Mouse (Mus musculus): ENCODE measurements at regions not wholly inside any gene's neighbourhood (a gene's known extent, or its start where the extent isn't known, plus 50 kb on each side); places are given as distances from the start of the nearest gene placed in this dataset.
A peak's percentile ranks its signal among the peaks of the same experiment; 100 is the strongest.

DNA sequence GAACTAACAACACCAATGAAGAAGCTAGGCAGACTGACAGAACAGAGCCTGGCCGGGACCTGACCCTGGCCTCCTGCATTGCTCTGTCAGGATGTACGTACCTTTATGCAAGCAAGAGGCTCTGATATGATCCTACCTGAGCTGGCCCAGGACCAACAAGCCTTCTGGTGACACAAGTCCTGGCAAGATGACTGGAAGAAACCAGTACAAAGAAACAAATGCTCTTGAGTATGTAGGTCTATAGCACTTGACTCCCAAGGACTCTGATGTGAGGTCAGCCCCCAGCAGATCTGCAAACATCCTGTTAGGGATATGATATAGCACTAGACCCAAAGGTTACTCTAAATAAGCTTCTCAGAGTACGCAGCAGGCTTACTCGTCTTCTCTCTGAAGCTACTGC lies 144.7 kb upstream of the Dyrk2 start:
- no peak for DNase-seq

DNA sequence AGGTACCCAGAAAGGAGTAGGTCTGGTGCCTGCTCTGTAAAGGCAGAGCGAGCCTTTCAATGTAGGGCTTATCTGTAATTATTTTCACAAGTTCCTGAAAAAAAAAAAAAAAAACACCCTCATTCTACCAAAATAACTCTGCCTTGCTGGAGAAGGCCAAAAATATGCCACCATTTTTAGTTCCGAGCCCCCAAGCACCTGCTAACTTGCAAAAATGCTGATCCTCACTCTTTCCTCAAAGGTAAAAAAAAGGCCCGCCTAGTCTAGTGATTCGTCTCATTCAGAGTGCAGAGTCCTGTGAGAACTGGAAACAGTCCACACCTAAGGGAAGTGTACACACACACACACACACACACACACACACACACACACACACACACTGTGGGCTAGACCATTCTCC lies 143.7 kb upstream of the Dyrk2 start:
- DNase-seq = no peak

DNA sequence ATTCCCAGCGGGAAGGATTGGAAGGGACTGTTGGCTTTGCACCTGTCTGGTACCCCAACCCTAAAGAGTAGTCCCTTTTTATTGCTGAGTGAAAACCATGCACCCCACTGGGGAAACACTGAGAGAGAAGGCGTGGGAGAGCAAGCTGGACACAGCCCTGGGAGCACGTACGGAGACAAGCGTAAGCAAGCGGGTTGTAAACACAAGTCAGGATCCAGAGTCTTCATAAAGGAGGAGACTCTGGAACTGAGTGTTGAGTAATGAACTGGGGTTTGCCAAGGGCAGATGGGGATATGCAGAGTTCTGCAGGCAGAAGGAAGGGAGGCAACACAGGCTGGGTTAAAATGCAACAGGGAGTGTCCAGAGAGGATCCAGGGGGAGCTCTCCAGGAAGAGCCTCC lies 141.5 kb upstream of the Dyrk2 start:
- DNase-seq = no peak

DNA sequence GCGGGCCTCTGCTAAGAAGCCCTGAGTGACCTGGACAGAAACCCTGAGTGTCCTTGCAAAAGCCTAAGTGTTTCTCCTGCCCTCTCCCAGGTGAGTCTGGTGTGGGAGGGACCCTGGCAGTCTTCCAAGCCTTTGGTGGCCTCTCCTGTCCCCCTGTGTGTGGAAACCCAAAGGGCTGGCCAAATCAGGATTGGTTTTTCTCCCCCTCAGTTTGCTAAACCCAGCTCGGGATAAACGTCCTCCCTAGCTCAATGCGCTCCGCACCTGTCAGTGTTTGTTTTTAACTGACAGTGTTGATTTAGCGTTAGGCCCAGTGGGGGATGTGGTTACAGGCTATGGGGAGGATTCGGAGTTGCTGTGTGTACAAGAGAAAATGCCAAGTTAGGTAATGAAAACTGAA lies 140.9 kb upstream of the Dyrk2 start:
- no peak for DNase-seq

DNA sequence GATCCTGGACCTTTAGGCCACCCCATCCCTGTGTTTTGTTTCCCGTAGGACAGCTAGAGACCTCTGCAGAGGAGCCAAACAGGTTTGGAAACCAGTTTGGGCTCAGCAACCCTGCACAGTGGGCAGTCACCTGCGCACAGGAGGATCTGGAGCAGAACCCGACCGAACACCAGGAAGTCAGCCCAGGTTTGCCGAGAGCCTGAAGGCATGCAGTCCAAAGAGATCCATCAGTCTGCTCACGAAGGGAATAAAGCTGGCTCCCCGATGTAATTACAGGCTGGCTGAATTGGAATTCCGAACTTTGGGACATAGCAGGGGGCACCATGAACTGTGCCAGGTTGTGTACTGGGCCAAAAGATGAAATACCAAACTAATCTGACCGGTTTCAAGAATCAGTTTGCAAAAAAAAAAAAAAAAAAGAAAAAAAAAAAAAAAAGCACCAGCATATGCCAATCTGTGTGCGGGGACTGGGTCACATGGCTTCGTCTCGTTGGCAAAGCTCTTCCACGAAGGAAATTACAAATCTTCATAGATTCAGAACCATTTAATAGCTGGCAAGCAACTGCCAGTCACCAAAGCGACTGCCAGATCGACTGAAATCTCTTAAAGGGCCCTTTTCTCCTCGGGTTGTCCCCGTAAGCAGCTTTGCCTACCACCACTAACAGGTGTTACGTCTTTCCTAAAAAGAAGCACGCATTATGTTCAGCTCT lies 137.0 kb upstream of the Dyrk2 start:
- no peak for DNase-seq

DNA sequence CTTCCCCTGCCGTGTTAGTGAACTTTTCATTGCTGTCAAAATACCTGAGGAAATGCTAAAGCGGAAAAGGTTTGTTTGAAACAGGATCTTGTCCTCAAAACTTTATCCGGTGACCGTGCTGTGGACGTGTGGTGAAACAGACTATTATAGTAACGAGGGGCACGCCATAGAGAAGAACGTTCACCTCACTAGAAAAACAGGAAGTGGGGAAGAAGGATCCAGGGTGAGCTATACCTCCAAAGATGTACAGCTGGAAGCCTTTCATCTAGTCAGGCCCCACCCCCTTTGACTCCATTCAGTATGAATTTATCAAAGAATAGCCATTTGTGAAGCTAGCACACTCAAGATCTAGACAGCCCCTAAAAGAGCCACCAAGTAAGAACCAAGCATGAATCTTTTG lies 135.5 kb upstream of the Dyrk2 start:
- DNase-seq = no peak

DNA sequence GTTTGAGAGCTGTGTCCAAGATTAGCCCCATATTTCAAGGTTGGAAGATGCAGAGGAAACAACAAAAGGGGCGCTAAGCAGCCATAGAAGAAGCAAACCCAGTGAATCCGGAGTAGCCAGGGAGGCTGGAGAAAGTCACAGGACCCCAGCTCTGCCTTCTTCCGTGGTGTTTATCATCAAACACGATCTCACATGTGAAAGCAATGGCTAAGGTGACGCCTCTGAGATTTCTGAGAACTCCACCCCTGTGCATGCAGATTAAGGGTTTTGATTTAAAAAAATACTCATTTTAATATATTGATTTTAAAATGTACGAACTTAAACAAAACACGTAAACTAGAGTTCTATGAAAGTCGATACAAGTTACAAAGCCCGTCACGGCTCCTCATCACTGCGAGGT lies 134.4 kb upstream of the Dyrk2 start:
- no peak for DNase-seq

DNA sequence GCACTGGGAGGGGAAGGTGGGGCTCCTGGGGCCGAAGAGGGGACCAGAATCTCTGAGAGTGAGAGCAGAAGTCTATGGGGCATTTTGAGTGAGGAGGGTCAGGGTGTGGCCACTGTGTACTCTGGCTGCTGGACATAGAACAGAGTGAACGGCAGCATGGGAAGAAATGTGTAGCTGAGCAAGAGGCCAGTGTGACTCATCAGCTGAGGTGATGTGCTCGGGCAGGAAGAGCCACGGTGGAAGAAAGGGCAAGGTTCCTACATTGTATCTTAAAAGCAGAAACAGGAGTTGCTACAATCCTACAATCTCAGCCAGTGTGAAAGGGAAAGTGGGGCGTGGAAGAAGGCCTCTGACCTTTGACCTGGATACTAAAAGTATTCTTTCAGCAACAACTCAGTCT lies 133.8 kb upstream of the Dyrk2 start:
- no peak for DNase-seq

DNA sequence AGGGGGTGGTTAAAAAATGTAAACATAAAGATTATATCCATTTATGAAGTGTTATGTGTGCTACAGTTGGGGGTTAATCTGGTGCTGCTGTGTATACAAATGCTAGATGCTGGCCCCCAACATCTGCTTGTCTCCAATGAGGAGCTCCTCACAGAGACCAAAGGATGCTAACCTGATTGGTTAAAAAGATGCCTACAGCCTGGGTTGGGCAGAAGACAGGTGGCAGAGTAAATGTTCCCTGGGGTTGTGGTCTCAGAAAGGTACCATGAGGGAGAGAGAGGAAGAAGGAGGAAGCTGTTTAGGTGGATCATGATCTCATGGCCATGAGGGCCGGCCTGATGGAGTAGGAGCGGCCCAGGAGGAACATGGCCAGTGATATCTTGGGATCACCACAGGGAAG lies 133.0 kb upstream of the Dyrk2 start:
- no peak for DNase-seq

DNA sequence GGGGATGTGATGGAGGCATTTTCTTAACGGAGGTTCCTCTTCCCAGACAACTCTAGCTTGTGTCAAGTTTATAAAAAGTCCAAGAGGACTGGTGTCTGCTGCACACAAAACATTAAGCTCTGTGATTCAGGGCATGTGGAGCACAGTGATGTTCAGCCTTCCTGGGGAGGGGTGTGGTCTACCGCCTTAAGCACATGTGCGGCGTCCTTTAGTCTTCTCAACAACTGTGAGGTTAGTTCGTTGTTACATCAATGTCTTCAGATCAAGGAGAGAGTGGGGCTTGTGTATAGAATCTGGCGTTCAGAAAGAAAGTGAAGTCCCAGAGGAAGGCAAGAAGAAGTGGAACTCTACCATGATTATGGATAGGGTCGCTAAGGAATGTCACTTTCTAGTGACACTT lies 131.9 kb upstream of the Dyrk2 start:
- no peak for DNase-seq

DNA sequence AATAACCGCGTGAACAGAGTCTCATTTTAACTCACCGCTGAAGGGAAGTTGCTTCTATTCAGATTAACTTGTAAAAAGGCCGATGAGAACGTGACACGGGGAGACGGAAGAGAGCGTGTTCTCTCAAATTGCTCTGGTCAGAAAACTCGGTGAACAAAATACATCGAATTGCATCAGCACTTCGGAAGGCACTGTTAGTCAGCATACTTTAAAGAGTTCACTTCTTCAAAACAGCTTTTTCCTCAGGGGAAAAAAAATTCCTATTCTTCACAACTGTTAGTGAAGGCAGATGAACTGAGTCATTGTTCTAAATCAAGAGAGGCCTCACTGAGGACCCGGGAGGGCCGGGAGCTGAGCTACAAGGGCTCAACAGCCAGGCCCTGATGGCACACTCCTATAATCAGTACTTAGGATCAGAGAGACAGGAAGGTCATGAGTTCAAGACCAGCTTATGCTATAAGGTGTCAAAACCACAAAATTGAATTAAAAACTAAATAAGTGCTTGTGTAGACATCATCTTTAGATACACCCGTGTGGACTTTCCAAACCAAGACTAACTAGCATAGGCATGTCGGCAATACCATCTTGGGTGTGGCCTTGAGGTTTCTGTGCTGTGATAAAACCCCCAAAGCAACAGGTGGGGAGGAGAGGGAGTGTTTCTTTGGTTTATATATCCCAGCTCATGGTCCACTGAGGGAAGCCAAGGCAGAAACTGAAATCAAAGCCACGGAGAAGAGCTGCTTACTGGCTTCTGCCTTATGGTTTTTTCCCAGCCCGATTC lies 131.2 kb upstream of the Dyrk2 start:
- DNase-seq = no peak

DNA sequence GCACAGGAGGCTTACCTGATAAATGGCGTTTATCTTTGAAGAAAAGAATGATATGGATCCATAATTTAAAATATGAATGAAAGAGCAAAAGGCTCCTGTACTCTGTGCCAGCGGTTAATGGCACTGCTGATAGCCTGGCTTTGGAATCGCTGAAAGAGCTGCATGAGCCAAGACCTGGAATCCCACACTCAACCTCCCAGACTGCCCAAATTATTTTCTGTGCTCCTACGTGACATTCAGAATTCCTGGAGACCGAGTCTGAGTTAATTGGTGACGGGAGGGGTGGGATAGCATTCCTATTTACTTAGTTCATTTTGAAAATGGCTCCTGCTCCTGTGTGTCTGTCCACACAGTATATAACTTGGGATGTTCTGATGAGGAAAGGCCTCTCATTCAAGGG lies 129.0 kb upstream of the Dyrk2 start:
- DNase-seq = no peak

DNA sequence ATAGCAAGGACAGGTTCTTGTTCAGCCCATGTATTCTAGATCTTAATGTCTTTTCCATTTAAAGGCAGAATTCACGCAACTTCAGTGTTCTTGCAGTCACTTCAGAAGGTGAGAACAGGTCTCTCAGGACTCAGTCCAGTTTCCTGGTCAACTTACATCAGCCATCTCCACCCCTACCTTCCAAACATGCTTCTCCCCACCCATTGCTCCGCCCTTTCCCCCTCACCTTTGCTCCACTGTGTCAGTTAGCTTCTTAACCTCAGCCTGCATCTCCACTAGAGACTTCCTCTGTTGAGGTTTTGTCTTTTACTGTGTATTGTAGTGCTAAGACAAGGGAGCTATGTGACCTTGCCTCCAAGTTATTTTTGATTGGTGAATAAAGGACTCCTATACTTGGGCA lies 127.0 kb upstream of the Dyrk2 start:
- no peak for DNase-seq

DNA sequence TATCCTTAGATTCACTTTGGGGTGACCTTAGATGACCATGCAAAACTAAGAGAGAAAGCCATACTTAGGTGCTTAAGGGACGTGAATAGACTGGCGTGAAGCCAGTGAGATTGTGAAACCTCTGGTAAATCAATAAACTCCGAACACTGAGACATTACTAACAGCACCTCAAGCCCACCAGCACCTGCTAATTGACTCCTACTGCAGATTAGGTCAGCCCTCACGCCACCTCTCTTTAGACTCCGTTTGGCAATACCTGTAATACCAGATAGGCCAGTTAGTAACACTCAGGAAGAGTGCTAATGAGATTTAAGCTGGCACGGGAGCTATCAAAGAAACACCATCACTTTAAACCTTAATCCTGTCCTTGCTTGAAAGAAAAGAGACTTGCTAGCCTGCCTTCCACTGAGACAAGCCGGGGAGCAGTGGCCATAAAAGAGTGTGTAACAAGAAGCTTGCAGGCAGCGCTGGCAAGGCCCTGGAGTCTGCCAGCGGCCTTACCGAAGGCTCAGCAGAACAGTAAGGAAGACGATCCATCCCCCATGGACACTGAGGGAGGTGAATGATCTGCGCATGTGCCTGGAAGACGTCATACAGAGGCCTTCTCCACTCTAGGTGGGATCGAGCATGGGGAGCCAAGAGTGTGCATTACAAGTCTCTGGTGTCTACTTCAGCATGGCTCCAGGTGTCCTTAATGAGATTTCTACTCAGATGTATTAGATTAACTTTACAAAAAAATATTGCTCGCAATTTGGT lies 124.0 kb upstream of the Dyrk2 start:
- DNase-seq = no peak

DNA sequence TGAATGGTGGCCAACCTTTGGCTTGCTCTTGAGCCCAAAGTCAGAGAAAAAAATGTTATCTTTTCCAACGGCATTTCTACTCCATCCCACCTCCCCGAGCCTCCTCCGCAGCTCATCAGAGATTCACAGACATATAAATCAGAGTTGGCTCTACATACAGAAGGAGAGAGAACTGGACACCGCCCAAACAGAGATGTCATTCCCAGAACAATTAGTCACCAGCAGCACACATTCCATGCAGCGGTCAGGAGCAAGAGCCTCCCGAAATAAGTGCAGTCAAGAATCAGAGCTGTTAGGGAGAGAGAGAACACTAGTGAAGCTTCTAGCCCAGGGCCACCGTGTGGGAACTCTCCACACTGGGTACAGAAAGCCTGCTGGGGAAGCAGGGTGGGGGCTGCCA lies 121.2 kb upstream of the Dyrk2 start:
- DNase-seq = no peak

DNA sequence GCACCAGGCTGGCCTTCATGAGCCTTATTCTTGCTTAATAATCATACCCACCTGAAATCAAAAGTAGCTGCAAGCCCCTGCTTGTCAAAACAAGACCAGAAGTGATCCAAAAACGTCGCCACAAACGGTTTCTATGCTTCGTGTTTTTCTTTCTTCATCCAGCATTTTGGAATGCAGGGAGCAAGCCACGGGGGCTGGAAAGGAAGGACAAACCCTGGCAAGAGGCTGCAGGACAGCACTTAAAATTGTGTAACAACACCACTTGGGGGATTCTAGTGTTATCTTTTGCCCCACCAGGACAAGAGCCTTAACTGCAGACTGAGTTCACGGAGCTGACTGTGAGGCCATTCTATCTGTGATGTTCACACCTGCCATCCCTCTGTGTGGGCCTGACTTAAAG lies 120.5 kb upstream of the Dyrk2 start:
- no peak for DNase-seq

DNA sequence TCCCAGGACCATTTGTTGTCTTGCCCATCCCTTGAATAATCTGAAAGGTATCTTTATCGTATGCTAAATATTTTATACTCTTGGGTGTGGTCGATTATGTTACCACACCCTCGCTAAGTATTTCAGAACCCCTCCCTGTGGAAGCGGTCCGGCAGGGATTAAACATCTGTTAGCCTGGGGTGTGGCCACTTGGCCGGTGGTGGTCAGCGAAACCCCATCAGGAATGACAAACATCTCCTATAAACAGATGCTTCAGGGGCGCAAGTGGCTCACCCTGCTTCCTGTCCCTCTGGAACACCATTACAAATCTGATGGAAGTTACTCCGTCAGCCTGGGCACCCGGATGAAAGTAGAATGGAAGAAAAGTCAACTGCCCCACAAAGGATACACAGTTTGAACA lies 119.8 kb upstream of the Dyrk2 start:
- no peak for DNase-seq

DNA sequence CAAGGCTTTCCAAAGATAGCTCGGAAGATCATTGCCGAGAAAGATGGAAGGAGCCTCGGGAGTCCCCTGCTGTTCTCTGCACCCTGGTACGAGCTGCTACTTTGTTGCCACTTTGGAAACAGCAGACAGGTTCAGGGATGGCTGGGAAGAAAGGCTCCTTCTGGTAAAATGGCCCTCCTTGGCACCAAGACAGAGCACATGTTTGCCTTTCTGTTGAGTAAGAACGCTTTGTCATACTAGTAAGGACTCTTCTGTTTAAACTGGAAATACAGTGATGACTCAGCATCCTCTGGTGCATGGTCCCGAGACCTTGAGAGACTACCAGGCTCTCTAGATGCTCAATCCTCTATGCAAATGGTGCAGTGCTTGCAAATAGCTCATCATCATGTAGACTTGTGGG lies 118.2 kb upstream of the Dyrk2 start:
- no peak for DNase-seq

DNA sequence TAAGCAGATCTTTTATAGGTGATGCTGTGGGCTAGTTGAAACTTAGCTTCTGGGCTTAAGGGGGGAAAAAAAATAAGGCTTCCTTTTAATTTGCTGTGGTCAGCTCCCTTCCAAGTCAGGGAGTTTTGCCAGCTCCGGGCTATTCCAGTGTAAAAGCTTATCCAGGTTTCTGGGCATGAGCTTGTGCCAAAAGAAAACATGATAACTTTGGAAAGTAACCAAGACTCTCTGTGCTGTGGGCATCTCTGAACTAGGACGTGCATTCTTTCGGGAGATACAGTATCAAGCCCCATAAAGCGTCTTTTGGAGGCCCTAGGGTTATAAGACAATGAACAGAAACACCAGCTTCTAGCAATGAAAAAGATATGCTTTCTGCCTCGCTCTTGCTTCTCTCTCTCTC lies 114.6 kb upstream of the Dyrk2 start:
- no peak for DNase-seq

DNA sequence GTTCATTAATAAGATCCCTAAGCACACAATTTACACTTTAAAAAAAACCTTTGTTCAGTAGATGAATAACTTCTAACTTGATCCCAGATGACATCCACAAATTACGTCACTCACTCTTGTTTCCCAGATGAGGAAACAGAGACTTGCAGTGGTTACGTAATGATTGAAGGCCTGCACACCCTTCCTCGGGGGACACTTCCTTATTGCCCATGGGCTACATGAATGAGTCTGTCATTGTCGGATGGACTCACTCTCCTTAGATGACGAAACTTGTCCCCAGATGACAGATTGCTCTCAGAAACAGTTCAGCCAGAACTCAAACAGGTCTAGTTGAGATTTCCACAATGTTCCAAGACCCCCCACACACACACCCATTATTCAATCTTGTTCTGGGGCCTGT lies 111.4 kb upstream of the Dyrk2 start:
- DNase-seq = no peak

DNA sequence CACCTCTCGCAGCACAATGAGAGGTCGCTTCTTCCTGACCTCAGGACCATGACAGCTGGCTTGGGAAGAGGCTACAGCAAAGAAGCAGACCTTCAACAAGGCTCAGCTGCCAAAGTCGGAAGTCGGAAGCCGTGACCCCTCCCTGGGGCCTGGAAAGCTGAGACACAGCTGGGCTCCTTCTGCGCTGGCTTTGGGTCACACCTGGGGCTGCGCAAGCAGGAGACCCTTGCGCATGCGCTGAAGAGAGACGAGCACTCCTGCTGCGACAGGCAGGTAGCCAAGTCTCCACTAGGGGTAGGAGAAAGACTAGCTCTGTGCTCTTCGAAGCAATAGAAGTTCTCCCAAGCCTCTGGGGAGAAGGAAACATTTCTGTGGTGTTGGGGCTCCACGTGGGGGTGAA lies 109.3 kb upstream of the Dyrk2 start:
- DNase-seq = peak; percentile 30

DNA sequence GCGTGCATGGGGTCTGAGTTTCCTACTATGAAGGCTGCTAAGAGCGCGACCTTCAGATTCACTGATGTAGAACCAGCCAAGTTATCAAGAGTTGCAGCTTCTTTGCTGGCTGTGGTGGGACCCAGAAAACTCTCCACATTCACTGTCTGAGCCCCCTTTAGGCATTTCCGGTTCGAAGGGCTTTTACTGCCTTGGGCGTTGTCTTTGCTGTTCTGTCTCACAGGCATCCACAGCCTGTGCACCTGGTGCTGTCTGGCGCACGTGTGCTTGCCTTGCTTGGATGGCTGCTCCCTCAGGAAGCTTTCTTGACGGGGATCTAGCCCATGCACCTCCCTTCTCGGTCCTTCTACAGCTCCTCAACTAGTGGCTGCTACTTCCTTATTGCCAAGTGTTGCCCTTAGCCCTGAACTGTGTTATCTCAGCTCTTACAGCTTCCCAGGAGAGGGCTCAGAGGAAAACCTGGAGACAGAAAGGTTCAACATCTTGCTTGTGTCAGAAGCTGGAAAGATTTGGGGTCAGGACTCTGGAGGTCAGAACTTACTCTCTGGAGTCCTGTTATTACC lies 108.3 kb upstream of the Dyrk2 start:
- DNase-seq = no peak

DNA sequence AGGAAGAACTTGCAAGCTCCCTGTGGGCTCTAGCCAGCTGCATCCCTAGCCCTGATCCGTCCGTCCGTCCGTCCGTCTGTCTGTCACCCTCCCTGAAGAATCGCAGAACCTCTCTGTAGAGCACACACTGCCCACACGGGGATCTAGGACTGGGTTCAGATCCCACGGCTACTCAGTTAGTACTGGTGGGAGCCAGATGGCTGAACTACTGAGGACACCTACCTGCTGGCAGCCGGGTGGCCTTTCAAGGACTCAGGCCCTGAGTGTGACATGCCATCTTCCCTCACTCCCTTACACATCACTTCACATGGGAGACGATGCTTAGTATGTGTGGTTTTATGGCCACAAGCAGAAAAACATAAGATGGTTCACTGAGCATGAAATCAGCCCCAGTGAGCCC lies 106.4 kb upstream of the Dyrk2 start:
- peak; percentile 81 for DNase-seq

DNA sequence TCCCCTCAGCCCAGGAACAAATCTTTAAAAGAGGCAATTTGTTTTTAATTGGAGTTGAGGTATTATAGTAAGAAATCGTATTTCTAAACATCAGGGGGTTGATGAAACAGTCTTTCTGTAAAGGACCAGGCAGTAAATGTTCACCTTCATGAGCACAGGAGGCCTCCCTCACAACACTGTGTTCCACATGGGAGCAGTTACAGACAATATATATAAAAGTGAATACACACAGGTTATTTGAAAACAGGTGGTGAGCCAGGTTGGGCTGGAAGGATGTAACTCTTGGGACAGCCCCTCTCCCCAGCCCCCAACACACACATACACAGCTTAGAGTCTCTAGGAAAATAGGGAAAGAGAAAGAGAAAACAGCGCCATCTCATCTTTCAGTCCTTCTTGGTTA lies 105.8 kb upstream of the Dyrk2 start:
- DNase-seq = no peak

All from retina, postnatal 1 day (tissue).